Mouse (Mus musculus): Measurements from ENCODE around the gene Olfml3. TPM values are rescaled to one million over a fixed set of nuclear protein-coding genes. Genes with fewer than 3 reads are reported as not detected.

Olfml3 gene
- total RNA-seq, 1 experiment from 2014 or later, result 7.0 TPM

GRCm38 (mm10) chr3:103745001-103745770 lies 7.4 kb upstream of the Olfml3 start:
- ATAC-seq (ENCODE audit: extremely low read depth, insufficient number of reproducible peaks, low FRiP score, poor library complexity, severe bottlenecking), result peak; percentile 65

- no peak for ATAC-seq (ENCODE audit: extremely low read depth, insufficient number of reproducible peaks, low FRiP score, poor library complexity, severe bottlenecking)
Observed at GRCm38 (mm10) chr3:103743208-103743607, 5.4 kb upstream of the Olfml3 start.

DNA sequence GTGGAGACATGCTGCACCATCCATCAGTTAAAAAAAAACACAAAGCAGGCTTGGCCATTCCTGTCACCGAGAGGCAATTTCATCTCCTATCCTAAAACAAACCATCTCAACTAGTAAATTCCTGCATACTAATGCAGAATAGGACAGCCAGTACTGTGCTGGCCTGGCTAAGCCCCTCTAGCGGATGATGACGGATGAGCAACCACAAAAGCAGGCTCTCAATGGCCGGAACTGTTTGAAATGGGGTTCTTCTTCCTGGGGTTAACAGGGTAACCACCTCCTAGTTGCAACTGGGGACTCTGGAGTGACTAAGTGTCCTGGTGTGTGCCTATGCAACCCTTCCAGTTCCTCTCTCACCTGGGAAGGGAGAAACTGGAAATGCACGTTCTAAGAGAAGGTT lies 2.5 kb upstream of the Olfml3 start:
- ATAC-seq (ENCODE audit: extremely low read depth, insufficient number of reproducible peaks, low FRiP score, poor library complexity, severe bottlenecking), result no peak

- no peak for ATAC-seq (ENCODE audit: extremely low read depth, insufficient number of reproducible peaks, low FRiP score, poor library complexity, severe bottlenecking)
Observed at GRCm38 (mm10) chr3:103739329-103739728, 1.5 kb upstream of the Olfml3 start, which contains the start of gene Gm10964. Gene Gm10964, plus strand, starts transcription at chr3:103739366.

DNA sequence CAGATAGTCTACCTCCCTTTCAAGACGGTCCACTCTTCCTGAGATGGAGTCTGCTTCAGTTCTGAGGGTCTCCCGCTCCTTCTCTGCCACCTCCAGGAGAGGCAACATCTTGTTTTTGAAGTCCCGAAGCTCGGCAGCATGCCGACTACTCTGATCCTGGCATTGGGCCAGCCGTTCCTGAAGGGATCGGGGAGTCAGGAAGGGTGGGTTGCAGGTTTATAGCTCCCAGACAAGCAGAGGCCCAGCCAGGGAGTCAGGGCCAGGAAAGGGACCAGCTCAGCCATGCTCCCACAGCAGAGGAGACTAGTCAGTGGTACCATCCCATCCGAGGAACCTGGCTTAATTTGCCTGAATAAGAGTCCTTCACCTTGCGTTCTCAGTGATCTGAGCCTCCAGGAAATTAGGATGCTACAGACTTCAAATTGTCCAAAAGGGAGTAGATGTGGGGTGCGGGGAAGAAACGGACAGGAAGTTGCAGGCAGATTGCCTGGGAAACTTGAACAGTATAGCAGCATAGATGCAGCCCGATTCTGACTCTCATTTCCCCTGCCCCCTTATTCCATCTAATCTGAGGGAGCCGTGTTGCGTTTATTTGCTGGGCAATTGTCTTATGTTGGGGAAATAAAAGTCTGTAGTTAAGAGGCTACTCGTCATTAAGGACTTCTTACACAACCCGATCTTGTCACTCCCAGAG lies 593 bp downstream of the Olfml3 start:
- ATAC-seq (ENCODE audit: extremely low read depth, insufficient number of reproducible peaks, low FRiP score, poor library complexity, severe bottlenecking), result no peak

DNA sequence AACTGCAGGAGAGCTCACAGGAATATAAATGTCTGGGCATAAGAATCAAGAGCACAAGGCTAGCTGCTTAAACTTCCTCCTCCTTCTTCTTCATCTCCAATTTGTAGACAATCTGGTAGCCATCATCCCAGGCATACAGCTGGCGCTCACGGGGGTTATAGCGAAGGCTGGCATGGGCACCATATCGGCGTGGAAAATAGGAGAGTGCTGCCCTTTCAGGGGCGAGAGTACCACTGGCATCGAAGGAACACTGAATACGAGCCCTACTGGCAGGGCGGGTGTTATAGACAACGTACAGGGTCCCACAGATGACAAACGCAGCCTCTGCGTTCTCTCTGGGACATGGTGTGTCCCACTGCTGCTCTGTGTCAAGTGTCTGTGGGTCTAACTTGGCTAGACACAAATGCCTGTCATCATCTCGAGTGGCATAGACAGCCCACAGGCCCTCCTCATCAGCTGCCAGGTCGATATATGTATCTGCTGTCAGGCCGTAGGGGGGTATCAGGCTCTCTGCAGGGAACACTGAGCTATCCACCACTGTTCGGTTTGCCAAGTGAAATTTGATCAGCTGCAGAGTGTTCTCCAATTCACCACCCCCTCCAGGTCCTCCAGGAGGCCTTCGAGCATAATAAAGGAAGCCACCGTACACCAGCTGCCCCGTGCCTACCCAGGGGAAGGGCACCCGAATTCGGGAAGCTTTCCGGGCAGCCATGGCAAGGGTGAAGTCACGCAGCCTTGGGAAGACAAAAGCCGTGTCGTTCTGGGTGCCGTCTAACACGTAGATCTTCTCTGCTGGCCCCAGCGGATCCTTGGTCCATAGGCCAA lies 1.8 kb downstream of the Olfml3 start:
- no peak for ATAC-seq (ENCODE audit: extremely low read depth, insufficient number of reproducible peaks, low FRiP score, poor library complexity, severe bottlenecking)

DNA sequence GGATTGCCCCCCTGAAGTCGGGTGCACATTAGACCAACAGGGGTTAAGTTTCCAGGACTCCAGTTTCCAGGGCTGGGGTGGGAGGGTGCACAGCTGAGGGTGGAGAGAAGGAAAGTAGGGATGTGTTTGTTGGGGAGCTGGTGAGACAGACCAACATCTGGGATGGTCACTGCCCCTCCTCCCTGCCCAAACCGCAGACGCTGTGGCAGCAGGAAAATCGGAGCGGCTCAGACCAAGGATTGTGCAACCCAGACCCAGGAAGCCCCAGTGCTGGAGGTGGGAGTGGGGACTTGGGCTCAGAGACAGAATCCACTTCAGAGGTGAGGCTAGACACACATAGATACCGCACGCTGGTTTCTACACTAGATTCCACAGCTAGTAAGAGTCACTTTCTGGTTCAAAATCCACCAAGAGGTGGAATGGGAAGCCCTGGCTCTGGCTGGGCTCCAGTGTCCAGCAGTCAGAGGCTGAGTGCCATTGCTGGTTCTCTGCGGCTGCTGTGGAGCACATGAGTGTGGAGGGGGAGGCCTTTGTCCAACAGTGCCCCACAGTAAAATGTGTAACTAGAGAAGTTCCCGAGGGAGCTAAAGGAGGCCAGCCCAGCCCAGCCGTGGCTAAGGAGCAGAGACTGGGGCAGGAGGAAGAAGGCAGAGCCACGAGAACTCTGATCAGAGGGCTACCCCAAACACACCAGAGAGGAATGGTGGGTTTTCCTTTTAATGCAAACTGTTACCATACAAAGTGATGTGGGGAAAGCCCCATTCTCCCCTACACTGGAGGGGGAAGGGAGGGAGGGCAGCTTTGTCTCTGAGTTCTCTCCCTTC lies 2.9 kb downstream of the Olfml3 start:
- ATAC-seq (ENCODE audit: extremely low read depth, insufficient number of reproducible peaks, low FRiP score, poor library complexity, severe bottlenecking), result no peak

DNA sequence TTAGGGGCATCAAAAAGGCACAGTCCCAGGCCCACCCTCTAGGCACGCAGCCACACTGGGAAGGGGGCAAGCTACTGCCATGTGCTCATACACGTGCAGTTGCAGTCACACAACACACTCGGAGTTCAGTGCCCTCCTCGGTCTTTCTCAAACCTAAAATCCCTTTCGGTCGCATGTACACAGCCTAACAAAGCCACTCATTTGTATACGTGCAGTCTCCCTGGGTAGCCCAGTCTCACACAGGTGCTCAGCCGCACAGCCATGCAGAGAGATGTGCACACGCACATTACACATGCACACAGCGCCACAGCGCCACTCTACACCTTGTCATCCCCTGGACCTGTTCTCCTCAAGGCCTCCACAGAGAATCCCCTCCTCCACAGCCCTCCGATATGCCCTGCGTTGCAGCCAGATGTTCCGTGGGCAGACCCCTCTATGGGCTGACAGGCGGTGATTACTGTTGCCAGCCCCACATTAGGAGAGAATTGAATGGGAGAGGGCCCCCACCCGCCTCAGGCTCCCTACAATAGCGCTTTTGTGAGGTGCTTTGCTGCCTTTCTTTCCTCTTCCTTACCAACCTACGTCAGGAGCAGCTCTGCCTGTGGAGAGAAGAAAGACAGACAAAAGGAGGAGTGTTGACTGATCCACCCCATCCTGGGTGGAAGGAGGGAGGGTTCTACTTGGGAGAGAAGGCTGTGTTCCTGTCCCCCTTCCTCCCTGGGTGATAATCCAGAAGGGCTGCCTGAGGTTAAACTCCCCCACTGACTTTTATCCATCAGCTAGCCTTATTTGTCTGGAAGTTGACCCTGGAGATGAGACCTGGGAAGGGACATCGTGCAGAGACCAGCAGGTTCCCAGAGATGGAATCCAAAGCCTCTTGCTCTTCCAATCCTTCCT lies 3.8 kb downstream of the Olfml3 start:
- ATAC-seq (ENCODE audit: extremely low read depth, insufficient number of reproducible peaks, low FRiP score, poor library complexity, severe bottlenecking), result no peak

DNA sequence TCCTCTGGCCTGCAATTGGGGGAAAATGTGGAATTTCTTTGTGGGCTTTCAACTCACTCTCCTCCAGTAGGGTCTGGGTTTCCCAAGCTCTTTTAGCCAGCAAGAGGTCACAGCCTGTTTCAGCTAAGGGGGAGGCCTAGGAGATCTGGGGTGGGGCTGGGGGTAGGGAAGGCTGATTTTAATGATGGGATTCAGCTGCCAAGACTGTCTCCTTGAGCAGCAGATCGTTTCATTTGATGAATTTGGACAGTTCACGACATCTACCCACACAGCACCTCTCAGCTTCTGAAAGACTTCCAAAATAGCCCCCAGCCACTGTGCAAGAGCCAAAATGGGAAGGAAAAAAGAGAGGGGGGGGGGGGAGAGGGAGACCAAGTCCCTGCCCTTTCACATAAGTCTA lies 4.6 kb downstream of the Olfml3 start:
- ATAC-seq (ENCODE audit: extremely low read depth, insufficient number of reproducible peaks, low FRiP score, poor library complexity, severe bottlenecking), result no peak

- ATAC-seq (ENCODE audit: extremely low read depth, insufficient number of reproducible peaks, low FRiP score, poor library complexity, severe bottlenecking), result no peak
Observed at GRCm38 (mm10) chr3:103732116-103732515, 5.7 kb downstream of the Olfml3 start.

DNA sequence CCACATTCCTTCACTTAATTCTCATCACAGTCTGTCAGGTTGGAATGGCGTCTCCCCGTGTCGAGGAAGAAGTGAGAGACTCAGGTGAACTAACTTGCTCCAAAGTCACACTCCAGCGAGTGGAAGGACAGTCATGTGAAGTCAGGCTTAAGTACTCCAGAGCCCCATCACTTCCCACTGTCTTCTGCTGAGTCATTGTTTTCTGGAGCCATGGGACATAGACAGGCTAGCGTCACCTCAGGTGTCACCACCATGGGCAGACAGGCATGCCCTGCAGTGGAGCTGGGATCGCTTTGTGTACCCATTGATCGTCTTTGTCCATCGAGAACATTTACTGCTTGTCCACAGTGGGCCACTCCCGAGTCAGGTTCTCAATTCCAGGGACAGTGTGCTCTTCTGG lies 8.0 kb downstream of the Olfml3 start:
- no peak for ATAC-seq (ENCODE audit: extremely low read depth, insufficient number of reproducible peaks, low FRiP score, poor library complexity, severe bottlenecking)

GRCm38 (mm10) chr3:103727813-103728326 lies 9.9 kb downstream of the Olfml3 start:
- no peak for ATAC-seq (ENCODE audit: extremely low read depth, insufficient number of reproducible peaks, low FRiP score, poor library complexity, severe bottlenecking)

DNA sequence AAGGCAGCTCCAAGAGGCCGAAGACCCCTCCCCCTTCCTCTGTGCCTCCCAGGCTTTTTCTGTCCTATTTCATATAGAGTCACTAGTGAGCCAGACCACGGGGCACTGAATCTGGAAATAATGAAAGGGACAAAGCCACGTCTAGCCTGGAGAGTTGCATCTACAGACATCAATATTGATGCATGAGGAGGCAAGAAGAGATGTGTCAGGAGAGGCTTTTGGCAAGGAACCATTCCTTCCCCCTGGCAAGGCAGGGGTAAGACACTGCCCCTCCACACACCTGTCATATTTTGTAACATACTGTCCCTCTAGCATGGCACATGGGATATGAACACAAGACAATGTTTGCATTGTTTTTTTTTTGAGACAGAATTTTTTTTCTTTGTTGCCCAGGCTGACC lies 11.2 kb downstream of the Olfml3 start:
- no peak for ATAC-seq (ENCODE audit: extremely low read depth, insufficient number of reproducible peaks, low FRiP score, poor library complexity, severe bottlenecking)

- ATAC-seq (ENCODE audit: extremely low read depth, insufficient number of reproducible peaks, low FRiP score, poor library complexity, severe bottlenecking), result no peak
Observed at GRCm38 (mm10) chr3:103724137-103724536, 13.7 kb downstream of the Olfml3 start.

- ATAC-seq (ENCODE audit: extremely low read depth, insufficient number of reproducible peaks, low FRiP score, poor library complexity, severe bottlenecking), result no peak
Observed at GRCm38 (mm10) chr3:103718728-103719127, 19.1 kb downstream of the Olfml3 start.

DNA sequence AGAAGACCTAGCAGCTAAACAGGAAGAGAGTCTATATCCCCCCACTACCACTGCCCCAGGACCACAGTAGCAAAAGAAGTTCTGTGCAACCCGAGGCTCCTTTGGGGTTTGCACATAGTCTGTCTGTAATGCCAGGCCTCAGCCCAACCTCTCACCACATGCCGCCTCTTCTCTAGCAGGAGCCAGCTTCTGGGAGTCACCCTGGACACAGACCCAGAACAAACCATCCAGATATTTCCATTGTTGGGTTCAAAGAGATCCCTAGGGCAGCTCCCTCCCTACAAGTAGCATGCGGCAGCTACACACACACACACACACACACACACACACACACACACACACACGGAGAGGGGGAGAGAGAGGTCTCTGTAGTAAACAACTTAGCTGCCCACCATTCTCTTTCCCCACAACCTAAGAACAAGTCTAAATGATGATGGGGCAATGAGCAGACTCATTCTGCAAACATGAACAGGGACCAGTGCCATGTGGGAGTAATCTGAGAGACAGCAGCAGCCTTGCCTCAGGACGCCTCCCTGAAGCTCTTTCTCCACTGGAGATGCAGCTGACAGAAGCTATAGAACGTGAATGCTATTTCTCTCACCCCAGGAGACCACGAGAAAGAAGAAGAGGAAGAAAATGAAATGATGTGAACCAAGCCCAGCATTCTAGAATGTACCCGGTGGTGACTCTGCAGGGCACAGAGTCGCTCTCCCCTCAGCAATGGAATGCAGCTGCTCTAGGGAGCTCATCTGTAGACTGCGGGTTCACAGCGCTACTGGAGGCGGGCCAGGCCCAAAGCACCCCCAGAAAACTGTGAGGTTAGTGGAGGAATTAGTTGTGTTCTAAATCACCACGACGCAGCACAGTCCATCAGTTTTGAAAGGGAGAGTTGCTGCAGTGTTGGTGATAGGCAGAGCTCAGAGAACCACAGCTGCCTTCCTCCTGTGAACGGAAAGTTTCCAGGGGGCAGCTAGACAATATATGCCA lies 20.7 kb downstream of the Olfml3 start:
- ATAC-seq (ENCODE audit: extremely low read depth, insufficient number of reproducible peaks, low FRiP score, poor library complexity, severe bottlenecking), result no peak

All from neutrophil, adult 5-6 weeks (primary cell).